35 mouse cellular contexts compared by ENCODE assay signal in genomic region chr6:29622273-29622672, GRCm38 (mm10).
"Had no signal": no experiment of that assay in that cellular context is flagged by ENCODE, and none has a peak within 500 bp of the region (broad histone marks: within the 10 kb centered on the region; RNA-seq: fewer than 3 reads in every experiment).

No protein-coding gene starts in this region.

- DNase-seq: heart, postnatal 10 days; heart, postnatal 14 days; heart, postnatal 36 days; heart, postnatal 4 days; kidney, adult 11 months; kidney, adult 18-20 months; kidney, adult 2 months; kidney, adult 8-10 months; kidney, adult 9 months; kidney, postnatal 10 days; kidney, postnatal 14 days; kidney, postnatal 25 days; kidney, postnatal 36 days; kidney, postnatal 4 days; layer of hippocampus, adult 9-11 months; layer of hippocampus, postnatal 36 days had no signal

- ATAC-seq: hindbrain, embryonic 16.5 days; hindbrain, postnatal 0 days; inflammation-experienced regulatory T-cells, adult 6 months; intestine, embryonic 15.5 days; intestine, embryonic 16.5 days; intestine, postnatal 0 days had no signal

- H3K4me3 ChIP-seq: heart, embryonic 10.5 days; heart, embryonic 12.5 days; heart, embryonic 13.5 days; heart, embryonic 15.5 days; hindbrain, embryonic 10.5 days; hindbrain, embryonic 12.5 days; hindbrain, embryonic 13.5 days; hindbrain, embryonic 15.5 days; intestine, embryonic 15.5 days; kidney, embryonic 15.5 days; layer of hippocampus, adult 2 months had no signal

- H3K4me2 ChIP-seq: heart, embryonic 11.5 days; heart, embryonic 12.5 days; heart, embryonic 13.5 days; heart, embryonic 15.5 days; hindbrain, embryonic 12.5 days; hindbrain, embryonic 13.5 days; hindbrain, embryonic 14.5 days; hindbrain, embryonic 15.5 days; intestine, embryonic 15.5 days; kidney, embryonic 15.5 days had no signal

- H3K4me1 ChIP-seq: heart, embryonic 10.5 days; heart, embryonic 12.5 days; heart, embryonic 13.5 days; heart, embryonic 15.5 days; hindbrain, embryonic 10.5 days; hindbrain, embryonic 12.5 days; hindbrain, embryonic 13.5 days; hindbrain, embryonic 15.5 days; intestine, embryonic 15.5 days; kidney, embryonic 15.5 days had no signal

- H3K36me3 ChIP-seq: heart, embryonic 10.5 days; heart, embryonic 12.5 days; heart, embryonic 13.5 days; heart, embryonic 15.5 days; hindbrain, embryonic 10.5 days; hindbrain, embryonic 12.5 days; hindbrain, embryonic 13.5 days; hindbrain, embryonic 15.5 days; intestine, embryonic 15.5 days; kidney, embryonic 15.5 days had no signal

- H3K27ac ChIP-seq: heart, embryonic 10.5 days; heart, embryonic 13.5 days; heart, embryonic 15.5 days; hindbrain, embryonic 10.5 days; hindbrain, embryonic 12.5 days; hindbrain, embryonic 13.5 days; hindbrain, embryonic 14.5 days; hindbrain, embryonic 15.5 days; hindbrain, postnatal 0 days; intestine, embryonic 15.5 days; kidney, embryonic 15.5 days; kidney, postnatal 0 days; layer of hippocampus, adult 2 months had no signal

- H3K9ac ChIP-seq: heart, embryonic 12.5 days; heart, embryonic 13.5 days; heart, embryonic 15.5 days; hindbrain, embryonic 12.5 days; hindbrain, embryonic 13.5 days; hindbrain, embryonic 14.5 days; hindbrain, embryonic 15.5 days; intestine, embryonic 15.5 days; kidney, embryonic 15.5 days had no signal

- H3K27me3 ChIP-seq: hindbrain, embryonic 12.5 days; intestine, embryonic 15.5 days; kidney, embryonic 15.5 days had no signal

- H3K9me3 ChIP-seq: heart, embryonic 10.5 days; heart, embryonic 12.5 days; heart, embryonic 13.5 days; heart, embryonic 15.5 days; hindbrain, embryonic 12.5 days; hindbrain, embryonic 13.5 days; hindbrain, embryonic 15.5 days; intestine, embryonic 15.5 days; kidney, embryonic 15.5 days had no signal
